Mouse (Mus musculus) heart, adult 2 months (tissue): Measurements from ENCODE around the gene Zfp1. TPM values are rescaled to one million over a fixed set of nuclear protein-coding genes. Genes with fewer than 3 reads are reported as not detected.
A peak's percentile ranks its signal among the peaks of the same experiment; 100 is the strongest.

Source experiments
- DNase-seq, 2 experiments: peaks; one replicate each; pipeline ENCODE4 v3.0.0; 2021
- H3K27ac ChIP-seq: fragments of 200-600 bp; 2 replicates; pipeline ENCODE4 v1.8.1; 2022
- H3K27me3 ChIP-seq: fragments of 200-500 bp; 2 replicates; pipeline ENCODE4 v1.6.1; 2012; ENCODE audit warnings: mild to moderate bottlenecking, low read length, inconsistent platforms, mixed read lengths; ENCODE audit not compliant: control insufficient read depth, insufficient read depth
- H3K36me3 ChIP-seq: fragments of 200-500 bp; 2 replicates; pipeline ENCODE4 v1.6.1; 2012; ENCODE audit warnings: low read length, inconsistent platforms; ENCODE audit not compliant: control insufficient read depth, insufficient read depth
- H3K4me1 ChIP-seq: fragments of 200-500 bp; 2 replicates; pipeline ENCODE4 v1.6.1; 2011; ENCODE audit warnings: low read length; ENCODE audit not compliant: control insufficient read depth, insufficient read depth
- H3K4me3 ChIP-seq: fragments of 200-600 bp; 2 replicates; pipeline ENCODE4 v1.8.1; 2022
- H3K79me2 ChIP-seq: fragments of 200-500 bp; replicated peaks from 2 replicates; pipeline ENCODE4 v1.6.1; 2012; ENCODE audit warnings: mild to moderate bottlenecking, inconsistent platforms, low read length, moderate library complexity, mixed read lengths; ENCODE audit not compliant: control insufficient read depth, insufficient read depth
- H3K9ac ChIP-seq: fragments of 200-500 bp; 2 replicates; pipeline ENCODE4 v1.6.1; 2012; ENCODE audit warnings: low read depth, mild to moderate bottlenecking, control low read depth, inconsistent platforms, low read length, mixed read lengths
- CTCF ChIP-seq: fragments of 200-600 bp; IDR thresholded peaks from 2 replicates; pipeline ENCODE4 v1.8.1; 2022; ENCODE audit warnings: antibody characterized with exemption, mild to moderate bottlenecking, moderate library complexity
- EP300 ChIP-seq: fragments of 200-500 bp; IDR thresholded peaks from 2 replicates; pipeline ENCODE4 v1.6.1; 2011; ENCODE audit warnings: low read depth, low read length, control low read depth; ENCODE audit not compliant: insufficient read depth
- POLR2A ChIP-seq: fragments of 200-500 bp; IDR thresholded peaks from 2 replicates; pipeline ENCODE4 v1.6.1; 2011; ENCODE audit warnings: mild to moderate bottlenecking, low read depth, low read length, control low read depth; ENCODE audit not compliant: insufficient read depth
- WGBS: fragments of 180-500 bp; shearing (Covaris S2); methylation state at CpG from one replicate; pipeline ENCODE4 v1.1.7; 2018; 5-methylcytosine and 5-hydroxymethylcytosine counted together
- intact Hi-C: fragments of 180-260 bp; cut with DNase I; formaldehyde crosslinking; loops from one replicate; pipeline ENCODE4 v1.15.1; 2025
- polyA plus RNA-seq: library from polyadenylated mRNA; depleted of rRNA; stranded (reverse); fragments of >200 nt; gene quantifications from 2 replicates; pipeline ENCODE4 v1.2.3, GENCODE M21; 2012
- total RNA-seq, 2 experiments: library from RNA; stranded (reverse); gene quantifications; 2 replicates each; pipeline ENCODE4 v1.2.3; 2021

The Zfp1 gene
- total and polyA plus RNA-seq, 3 experiments, result 4.3 to 7.6 (median 6.3) TPM

DNA sequence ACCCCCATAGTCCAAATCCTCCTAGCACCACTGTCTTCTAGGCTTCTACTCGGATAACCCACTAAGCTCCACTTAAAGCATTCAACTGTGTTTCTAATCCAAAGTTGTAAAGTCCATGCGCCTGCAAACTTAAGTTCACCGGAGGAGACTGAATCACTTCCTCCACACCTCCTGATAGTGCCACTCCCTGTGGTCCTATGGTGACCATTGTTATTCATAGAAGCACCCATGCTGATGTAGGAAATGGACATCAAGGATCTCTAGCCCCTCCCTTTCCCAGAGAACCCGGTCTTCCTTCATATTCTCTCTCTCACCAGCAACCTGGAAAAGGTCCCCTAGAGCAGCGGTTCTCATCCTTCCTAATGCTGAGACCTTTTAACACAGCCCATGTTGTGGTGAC is 30.0 kb upstream of the Zfp1 start:
- peak overlapping the region; percentile 55 for H3K27ac ChIP-seq
- peaks cover 12% of the 10 kb centered on the region for H3K36me3 ChIP-seq
- 0 out of 2 replicates have a peak, but pooled peaks have one; percentile 17 for TF ChIP-seq EP300
- no peak for TF ChIP-seq CTCF
- H3K4me1 ChIP-seq, result peaks cover 16% of the 10 kb centered on the region
- no peak for DNase-seq
- 52% methylated on average over 5 of the region's 5 CpGs for WGBS
- no peak overlapping the region for H3K9ac ChIP-seq
- H3K27me3 ChIP-seq, result no peaks in the 10 kb centered on the region
- intact Hi-C loops, result no loop called here
- H3K4me3 ChIP-seq, result no peak overlapping the region
- H3K79me2 ChIP-seq, result peaks cover 6% of the 10 kb centered on the region

- intact Hi-C loops, result no loop called here
- no peak overlapping the region for H3K9ac ChIP-seq
- no peak for TF ChIP-seq CTCF
- no peak for TF ChIP-seq POLR2A
- no peak for TF ChIP-seq EP300
- no peak overlapping the region for H3K27ac ChIP-seq
- H3K36me3 ChIP-seq, result peaks cover 16% of the 10 kb centered on the region
- DNase-seq, result no peak
- peaks cover 25% of the 10 kb centered on the region for H3K4me1 ChIP-seq
- WGBS, result 88% methylated on average over 6 of the region's 6 CpGs
- H3K79me2 ChIP-seq, result 0 out of 2 replicates have a peak, but pooled peaks cover 1% of the 10 kb centered on the region
- no peaks in the 10 kb centered on the region for H3K27me3 ChIP-seq
- H3K4me3 ChIP-seq, result no peak overlapping the region
These were observed 28.2 kb upstream of the Zfp1 start for GRCm38 (mm10) chr8:111614786-111615701.

GRCm38 (mm10) chr8:111617812-111618211 is 25.4 kb upstream of the Zfp1 start:
- H3K79me2 ChIP-seq, result no peaks in the 10 kb centered on the region
- no peak for TF ChIP-seq CTCF
- no peak for TF ChIP-seq POLR2A
- no peak for TF ChIP-seq EP300
- DNase-seq, result no peak
- intact Hi-C loops, result no loop called here
- peaks cover 21% of the 10 kb centered on the region for H3K36me3 ChIP-seq
- peak overlapping the region; percentile 23; the same call in 1 of the 2 replicates for H3K27ac ChIP-seq
- H3K4me1 ChIP-seq, result peaks cover 32% of the 10 kb centered on the region
- H3K9ac ChIP-seq, result no peak overlapping the region
- no peak overlapping the region for H3K4me3 ChIP-seq
- H3K27me3 ChIP-seq, result no peaks in the 10 kb centered on the region
- WGBS, result 52% methylated on average over 6 of the region's 6 CpGs

DNA sequence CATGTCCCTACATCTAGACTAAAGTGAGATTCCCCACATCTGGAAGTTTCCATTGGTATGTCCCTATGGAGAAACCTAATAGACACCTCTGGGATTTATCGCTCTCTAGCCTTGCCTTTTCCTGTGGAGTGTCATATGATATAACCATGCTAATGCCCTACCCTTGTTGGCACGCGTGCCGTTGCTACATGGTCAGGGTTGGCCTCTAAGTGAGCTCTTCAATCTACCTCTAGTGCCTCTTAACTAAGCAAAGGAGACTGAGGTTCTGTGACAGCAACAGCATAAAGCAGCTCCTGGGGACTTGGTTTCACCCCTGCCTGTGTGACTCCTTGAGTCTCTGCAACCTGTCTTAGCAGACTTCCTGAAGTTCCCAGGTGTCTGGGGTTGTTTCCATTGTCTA is 24.9 kb upstream of the Zfp1 start:
- H3K4me3 ChIP-seq, result no peak overlapping the region
- H3K27me3 ChIP-seq, result no peaks in the 10 kb centered on the region
- no peak for TF ChIP-seq POLR2A
- no peak for TF ChIP-seq EP300
- no peak for TF ChIP-seq CTCF
- no peaks in the 10 kb centered on the region for H3K79me2 ChIP-seq
- WGBS, result 52% methylated on average over 4 of the region's 4 CpGs
- intact Hi-C loops, result no loop called here
- H3K4me1 ChIP-seq, result peaks cover 31% of the 10 kb centered on the region
- H3K9ac ChIP-seq, result no peak overlapping the region
- no peak for DNase-seq
- peaks cover 18% of the 10 kb centered on the region for H3K36me3 ChIP-seq
- H3K27ac ChIP-seq, result peak overlapping the region; percentile 23; the same call in 1 of the 2 replicates

DNA sequence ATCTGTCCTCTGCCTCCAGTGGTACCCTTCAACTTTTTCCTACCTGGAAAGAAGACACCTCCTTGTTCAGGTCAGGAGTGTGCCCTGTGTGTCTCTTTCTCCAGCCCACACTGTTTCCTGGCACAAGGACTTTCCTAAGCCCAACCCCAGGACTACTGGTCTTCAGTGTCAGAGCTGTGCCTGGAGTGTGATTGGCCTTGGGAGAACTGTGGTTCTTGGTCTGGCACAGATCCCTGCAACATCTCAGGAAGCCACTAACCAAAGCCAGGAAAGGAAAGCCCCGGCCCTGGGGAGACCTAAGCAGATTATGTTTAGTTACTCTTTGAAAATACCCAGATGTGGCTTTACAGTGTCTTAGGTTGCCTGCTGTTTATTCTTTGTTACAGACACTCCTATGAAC is 23.3 kb upstream of the Zfp1 start:
- no peak overlapping the region for H3K9ac ChIP-seq
- H3K36me3 ChIP-seq, result peaks cover 18% of the 10 kb centered on the region
- no peaks in the 10 kb centered on the region for H3K79me2 ChIP-seq
- 4% methylated on average over 1 of the region's 1 CpGs for WGBS
- peaks cover 35% of the 10 kb centered on the region for H3K4me1 ChIP-seq
- DNase-seq, result peak in 1 of 2 experiments; percentile 67
- intact Hi-C loops, result loop anchor here (2.0 kb wide), 1 partner anchor 23 kb away; no protein-coding TSS in a partner anchor
- peak overlapping the region; percentile 65 for H3K27ac ChIP-seq
- no peaks in the 10 kb centered on the region for H3K27me3 ChIP-seq
- TF ChIP-seq EP300 (peak; percentile 73; the same call in 1 of the 2 replicates), CTCF (no peak)
- H3K4me3 ChIP-seq, result no peak overlapping the region

- DNase-seq, result no peak
- peak overlapping the region; percentile 41 for H3K27ac ChIP-seq
- intact Hi-C loops, result no loop called here
- WGBS, result 63% methylated on average over 3 of the region's 3 CpGs
- no peak overlapping the region for H3K9ac ChIP-seq
- TF ChIP-seq CTCF (no peak), EP300 (no peak), POLR2A (no peak)
- no peaks in the 10 kb centered on the region for H3K27me3 ChIP-seq
- H3K4me1 ChIP-seq, result peaks cover 33% of the 10 kb centered on the region
- H3K79me2 ChIP-seq, result no peaks in the 10 kb centered on the region
- H3K4me3 ChIP-seq, result no peak overlapping the region
- H3K36me3 ChIP-seq, result peaks cover 21% of the 10 kb centered on the region
These were observed 21.1 kb upstream of the Zfp1 start for GRCm38 (mm10) chr8:111622104-111622503.
